ENCODE assay signal across 23 mouse cellular contexts in the genomic region with DNA sequence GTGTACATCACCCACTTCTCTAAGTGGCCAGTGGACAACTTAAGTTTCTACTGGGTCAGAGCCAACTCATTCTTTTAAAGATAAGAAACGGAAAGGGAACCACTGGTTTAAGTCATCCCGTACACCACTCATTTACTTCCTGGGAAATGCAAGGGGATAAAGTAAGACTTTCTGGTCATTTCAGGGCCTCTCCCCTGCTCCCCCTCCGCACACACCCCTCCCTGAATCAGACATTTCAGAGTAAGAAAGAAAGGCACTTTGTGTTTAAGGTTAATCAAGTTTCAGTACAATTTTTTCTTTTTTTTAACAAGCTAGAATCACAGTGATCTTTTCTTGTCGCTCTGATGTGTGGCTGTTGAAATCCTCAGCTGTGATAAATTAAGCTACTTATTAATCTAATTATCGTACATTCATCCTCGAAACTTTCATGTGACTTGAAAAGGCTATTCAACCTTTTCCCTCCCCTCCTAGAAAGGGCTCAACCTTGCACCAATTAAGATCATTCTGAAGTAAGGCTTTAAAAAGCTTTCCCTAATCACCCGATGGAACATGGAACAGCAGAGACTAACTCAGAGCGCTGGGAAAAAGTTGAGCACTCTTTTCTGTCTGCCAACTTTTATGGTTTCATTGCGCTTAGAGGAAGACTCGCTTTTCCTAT.
DNase-seq lines count a peak whose midpoint lies in the region; ATAC-seq lines count a peak whose summit lies in the region.
"Had no signal": no experiment of that assay in that cellular context is flagged by ENCODE, and none has a peak within 500 bp of the region (broad histone marks: within the 10 kb centered on the region; RNA-seq: fewer than 3 reads in every experiment).

No protein-coding gene starts in this region.

- peaks cover 25% of the 10 kb centered on the region for H3K4me1 ChIP-seq in midbrain, embryonic 11.5 days (ENCODE audit: control insufficient read depth, insufficient read depth, low read length)
- H3K4me1 ChIP-seq in midbrain, embryonic 15.5 days, result peaks cover 16% of the 10 kb centered on the region
- H3K4me1 ChIP-seq in embryonic facial prominence, embryonic 14.5 days (ENCODE audit: control insufficient read depth, insufficient read depth, low read length), result no peaks in the 10 kb centered on the region
- H3K4me1 ChIP-seq in forebrain, embryonic 16.5 days (replicated peaks; ENCODE audit: control insufficient read depth, insufficient read depth, low read length), result peaks cover 15% of the 10 kb centered on the region
- H3K4me1 ChIP-seq: liver, embryonic 13.5 days; lung, embryonic 15.5 days; neural tube, embryonic 12.5 days had no signal

- no peaks in the 10 kb centered on the region for H3K27me3 ChIP-seq in midbrain, embryonic 11.5 days (ENCODE audit: control insufficient read depth, insufficient read depth, low read length)
- no peaks in the 10 kb centered on the region for H3K27me3 ChIP-seq in midbrain, embryonic 15.5 days (replicated peaks)
- H3K27me3 ChIP-seq in embryonic facial prominence, embryonic 14.5 days (replicated peaks; ENCODE audit: control insufficient read depth, insufficient read depth, low read length), result peaks cover 15% of the 10 kb centered on the region; the same call in 1 of the 2 replicates
- peaks cover 38% of the 10 kb centered on the region for H3K27me3 ChIP-seq in forebrain, embryonic 16.5 days (replicated peaks; ENCODE audit: control insufficient read depth, insufficient read depth, low read length)
- H3K27me3 ChIP-seq: liver, embryonic 13.5 days; lung, embryonic 15.5 days; neural tube, embryonic 12.5 days had no signal

- intact Hi-C loops in heart, postnatal 25 days (cut with DNase I), result no loop called here

- DNase-seq in midbrain, embryonic 11.5 days (ENCODE audit: low spot score, missing footprints), result peak; percentile 87
- DNase-seq in embryonic facial prominence, embryonic 14.5 days (ENCODE audit: low spot score), result peak; percentile 32
- DNase-seq in retina, postnatal 1 day, result peak; percentile 78
- DNase-seq in gastrocnemius, adult 18-20 months (ENCODE audit: low spot score), result no peak
- no peak for DNase-seq in heart, postnatal 25 days (ENCODE audit: low spot score)
- DNase-seq: adrenal gland, postnatal 25 days; cerebellum, adult 11-12 months; cerebellum, postnatal 25 days; heart, postnatal 10 days; kidney, postnatal 4 days; liver, embryonic 13.5 days; right cerebral cortex, postnatal 14 days; spleen, adult 18-20 months; thymus, postnatal 25 days had no signal

- H3K9ac ChIP-seq in midbrain, embryonic 11.5 days (ENCODE audit: low read length), result no peak overlapping the region
- H3K9ac ChIP-seq in midbrain, embryonic 15.5 days, result no peak overlapping the region
- H3K9ac ChIP-seq in embryonic facial prominence, embryonic 14.5 days (ENCODE audit: low read depth, low read length), result no peak overlapping the region
- no peak overlapping the region for H3K9ac ChIP-seq in forebrain, embryonic 16.5 days (replicated peaks; ENCODE audit: low read depth, low read length)
- H3K9ac ChIP-seq: embryonic facial prominence, embryonic 13.5 days; hindbrain, embryonic 13.5 days; limb, embryonic 13.5 days; liver, embryonic 13.5 days; lung, embryonic 15.5 days; neural tube, embryonic 12.5 days had no signal

- H3K9me3 ChIP-seq in midbrain, embryonic 11.5 days (ENCODE audit: control insufficient read depth, low read length), result no peaks in the 10 kb centered on the region
- no peaks in the 10 kb centered on the region for H3K9me3 ChIP-seq in midbrain, embryonic 15.5 days
- no peaks in the 10 kb centered on the region for H3K9me3 ChIP-seq in embryonic facial prominence, embryonic 14.5 days (ENCODE audit: control insufficient read depth, low read length)
- no peaks in the 10 kb centered on the region for H3K9me3 ChIP-seq in forebrain, embryonic 16.5 days (ENCODE audit: control insufficient read depth, low read length)
- H3K9me3 ChIP-seq: embryonic facial prominence, embryonic 13.5 days; hindbrain, embryonic 13.5 days; limb, embryonic 13.5 days; liver, embryonic 13.5 days; lung, embryonic 15.5 days; neural tube, embryonic 12.5 days had no signal

- no peak overlapping the region for H3K27ac ChIP-seq in midbrain, embryonic 11.5 days (ENCODE audit: low read depth, low read length)
- H3K27ac ChIP-seq in midbrain, embryonic 15.5 days, result no peak overlapping the region
- H3K27ac ChIP-seq in embryonic facial prominence, embryonic 14.5 days (replicated peaks; ENCODE audit: low read depth, low read length), result no peak overlapping the region
- H3K27ac ChIP-seq in forebrain, embryonic 16.5 days (ENCODE audit: low read length), result no peak overlapping the region
- H3K27ac ChIP-seq: embryonic facial prominence, embryonic 13.5 days; hindbrain, embryonic 13.5 days; limb, embryonic 13.5 days; liver, embryonic 13.5 days; lung, embryonic 15.5 days; neural tube, embryonic 12.5 days had no signal

- ATAC-seq in midbrain, embryonic 11.5 days (ENCODE audit: low FRiP score), result no peak
- ATAC-seq in midbrain, embryonic 15.5 days (replicated peaks), result no peak
- no peak for ATAC-seq in embryonic facial prominence, embryonic 14.5 days (ENCODE audit: low read depth)
- peak; percentile 68; the same call in 1 of the 2 replicates for ATAC-seq in forebrain, embryonic 16.5 days
- ATAC-seq: Patski had no signal

- 34% methylated on average over 10 of the region's 10 CpGs for WGBS in midbrain, embryonic 11.5 days
- 22% methylated on average over 10 of the region's 10 CpGs for WGBS in midbrain, embryonic 15.5 days
- WGBS in embryonic facial prominence, embryonic 14.5 days, result 40% methylated on average over 10 of the region's 10 CpGs
- WGBS in forebrain, embryonic 16.5 days, result 4% methylated on average over 10 of the region's 10 CpGs

- no peak overlapping the region for H3K4me3 ChIP-seq in midbrain, embryonic 11.5 days (ENCODE audit: low read depth, low read length)
- H3K4me3 ChIP-seq in midbrain, embryonic 15.5 days, result no peak overlapping the region
- no peak overlapping the region for H3K4me3 ChIP-seq in embryonic facial prominence, embryonic 14.5 days (ENCODE audit: low read depth, low read length)
- no peak overlapping the region for H3K4me3 ChIP-seq in forebrain, embryonic 16.5 days (replicated peaks; ENCODE audit: low read length)
- H3K4me3 ChIP-seq: embryonic facial prominence, embryonic 13.5 days; hindbrain, embryonic 13.5 days; limb, embryonic 13.5 days; liver, embryonic 13.5 days; lung, embryonic 15.5 days; neural tube, embryonic 12.5 days had no signal

- 0 out of 2 replicates have a peak, but pooled peaks cover 2% of the 10 kb centered on the region for H3K36me3 ChIP-seq in midbrain, embryonic 11.5 days (ENCODE audit: control insufficient read depth, insufficient read depth, low read length)
- no peaks in the 10 kb centered on the region for H3K36me3 ChIP-seq in midbrain, embryonic 15.5 days (replicated peaks)
- H3K36me3 ChIP-seq in embryonic facial prominence, embryonic 14.5 days (ENCODE audit: control insufficient read depth, insufficient read depth, low read length), result no peaks in the 10 kb centered on the region
- H3K36me3 ChIP-seq in forebrain, embryonic 16.5 days (ENCODE audit: control insufficient read depth, insufficient read depth), result no peaks in the 10 kb centered on the region
- H3K36me3 ChIP-seq: embryonic facial prominence, embryonic 13.5 days; hindbrain, embryonic 13.5 days; limb, embryonic 13.5 days; liver, embryonic 13.5 days; lung, embryonic 15.5 days; neural tube, embryonic 12.5 days had no signal

- 0 out of 2 replicates have a peak overlapping the region, but pooled peaks have one; percentile 3 for H3K4me2 ChIP-seq in midbrain, embryonic 11.5 days
- H3K4me2 ChIP-seq in midbrain, embryonic 15.5 days, result no peak overlapping the region
- no peak overlapping the region for H3K4me2 ChIP-seq in embryonic facial prominence, embryonic 14.5 days (ENCODE audit: low read depth, low read length)
- no peak overlapping the region for H3K4me2 ChIP-seq in forebrain, embryonic 16.5 days (ENCODE audit: low read length)
- H3K4me2 ChIP-seq: embryonic facial prominence, embryonic 13.5 days; heart, embryonic 11.5 days; hindbrain, embryonic 13.5 days; limb, embryonic 13.5 days; liver, embryonic 13.5 days; lung, embryonic 15.5 days; neural tube, embryonic 12.5 days had no signal

Comparison
In these comparisons a context has a peak if more than half of its experiments do, and no peak if none do; other contexts are left out.
1. DNase-seq: peak in midbrain, embryonic 11.5 days (single experiment), embryonic facial prominence, embryonic 14.5 days (single experiment) and retina, postnatal 1 day (single experiment); none in gastrocnemius, adult 18-20 months (single experiment) and heart, postnatal 25 days (single experiment).